Mouse (Mus musculus) MEL (cell line): ENCODE results near the gene Cfap44. TPM values are rescaled to one million over a fixed set of nuclear protein-coding genes. Genes with fewer than 3 reads are reported as not detected.

Experiments used
- DNase-seq: peaks from one replicate; pipeline ENCODE4 v3.0.0; 2011; ENCODE audit warnings: low read depth, low spot score
- H3K27ac ChIP-seq: 2 replicates; pipeline ENCODE4 v1.5.1; 2012; ENCODE audit warnings: low read depth, mild to moderate bottlenecking, control low read depth, low read length, moderate library complexity; ENCODE audit not compliant: control insufficient read depth
- H3K27me3 ChIP-seq, 2 experiments: fragments of 150-350 bp in 1 of 2; sonication (generic) in 1 of 2; 2 replicates each; pipeline ENCODE4 v1.6.1; 2012; ENCODE audit warnings: low read length in 2 of 2, mild to moderate bottlenecking in 2 of 2, improper control_type of control experiment in 1 of 2, moderate library complexity in 1 of 2; ENCODE audit not compliant: insufficient read depth in 2 of 2, control insufficient read depth in 1 of 2
- H3K36me3 ChIP-seq, 2 experiments: 2 replicates each; pipeline ENCODE4 v1.6.1; 2012 to 2014; ENCODE audit warnings: low read length in 2 of 2, improper control_type of control experiment in 1 of 2, inconsistent platforms in 1 of 2, mild to moderate bottlenecking in 1 of 2; ENCODE audit not compliant: insufficient read depth in 2 of 2, control insufficient read depth in 1 of 2
- H3K4me1 ChIP-seq, 2 experiments: fragments of 150-350 bp in 1 of 2; sonication (generic) in 1 of 2; 2 replicates each; pipeline ENCODE4 v1.6.1; 2012; ENCODE audit warnings: low read length in 2 of 2, improper control_type of control experiment in 1 of 2, mild to moderate bottlenecking in 1 of 2; ENCODE audit not compliant: insufficient read depth in 2 of 2, control insufficient read depth in 1 of 2
- H3K4me3 ChIP-seq, 2 experiments: fragments of 150-350 bp in 1 of 2; sonication (generic) in 1 of 2; 2 replicates each; pipeline ENCODE4 v1.5.1; 2012; ENCODE audit warnings: low read depth in 2 of 2, low read length in 2 of 2, mild to moderate bottlenecking in 2 of 2, moderate library complexity in 2 of 2, control low read depth in 1 of 2, improper control_type of control experiment in 1 of 2; ENCODE audit not compliant: control insufficient read depth in 1 of 2, insufficient read depth in 1 of 2
- H3K79me2 ChIP-seq: 2 replicates; pipeline ENCODE4 v1.6.1; 2012; ENCODE audit warnings: mild to moderate bottlenecking, low read length, moderate library complexity; ENCODE audit not compliant: control insufficient read depth, poor library complexity, insufficient read depth
- H3K9ac ChIP-seq: 2 replicates; pipeline ENCODE4 v1.6.1; 2012; ENCODE audit warnings: low read depth, mild to moderate bottlenecking, control low read depth, low read length, moderate library complexity; ENCODE audit not compliant: control insufficient read depth, poor library complexity, severe bottlenecking
- H3K9me3 ChIP-seq: fragments of 150-350 bp; sonication (generic); replicated peaks from 2 replicates; pipeline ENCODE4 v1.6.1; 2012; ENCODE audit warnings: mild to moderate bottlenecking, low read length, improper control_type of control experiment, moderate library complexity; ENCODE audit not compliant: insufficient read depth
- BHLHE40 ChIP-seq: IDR thresholded peaks from 2 replicates; pipeline ENCODE4 v1.6.1; 2012; ENCODE audit warnings: low read depth, mild to moderate bottlenecking, inconsistent platforms, low read length, improper control_type of control experiment, borderline replicate concordance
- CHD1 ChIP-seq: IDR thresholded peaks from 2 replicates; pipeline ENCODE4 v1.6.1; 2012; ENCODE audit warnings: low read depth, mild to moderate bottlenecking, inconsistent platforms, low read length, improper control_type of control experiment
- E2F4 ChIP-seq: IDR thresholded peaks from 2 replicates; pipeline ENCODE4 v1.6.1; 2011; ENCODE audit warnings: low read depth, low read length, improper control_type of control experiment, borderline replicate concordance
- GATA1 ChIP-seq: IDR thresholded peaks from 2 replicates; pipeline ENCODE4 v1.6.1; 2011; ENCODE audit warnings: low read depth, low read length, improper control_type of control experiment
- JUND ChIP-seq: IDR thresholded peaks from 2 replicates; pipeline ENCODE4 v1.6.1; 2011; ENCODE audit warnings: low read depth, mild to moderate bottlenecking, improper control_type of control experiment, low read length
- KAT2A ChIP-seq: conservative IDR thresholded peaks from 2 replicates; pipeline ENCODE4 v1.6.1; 2012; ENCODE audit warnings: low read depth, low read length, improper control_type of control experiment, inconsistent platforms
- MAFK ChIP-seq: IDR thresholded peaks from 2 replicates; pipeline ENCODE4 v1.6.1; 2011; ENCODE audit warnings: low read depth, mild to moderate bottlenecking, low read length, improper control_type of control experiment, borderline replicate concordance
- MAZ ChIP-seq: IDR thresholded peaks from 2 replicates; pipeline ENCODE4 v1.6.1; 2012; ENCODE audit warnings: low read depth, mild to moderate bottlenecking, inconsistent platforms, low read length, improper control_type of control experiment
- MYB ChIP-seq: IDR thresholded peaks from 2 replicates; pipeline ENCODE4 v1.6.1; 2011; ENCODE audit warnings: mild to moderate bottlenecking, low read depth, low read length, improper control_type of control experiment
- NELFE ChIP-seq: IDR thresholded peaks from 2 replicates; pipeline ENCODE4 v1.6.1; 2011; ENCODE audit warnings: low read depth, low read length, improper control_type of control experiment
- POLR2A ChIP-seq, 2 experiments: IDR thresholded peaks; 2 replicates each; pipeline ENCODE4 v1.6.1; 2011 to 2012; ENCODE audit warnings: low read length in 2 of 2, mild to moderate bottlenecking in 2 of 2, control low read depth in 1 of 2, improper control_type of control experiment in 1 of 2, low read depth in 1 of 2, moderate library complexity in 1 of 2; ENCODE audit not compliant: control insufficient read depth in 1 of 2, insufficient read depth in 1 of 2, poor library complexity in 1 of 2
- POLR2AphosphoS2 ChIP-seq: IDR thresholded peaks from 2 replicates; pipeline ENCODE4 v1.6.1; 2011; ENCODE audit warnings: low read length, improper control_type of control experiment
- RAD21 ChIP-seq: IDR thresholded peaks from 2 replicates; pipeline ENCODE4 v1.6.1; 2011; ENCODE audit warnings: mild to moderate bottlenecking, low read depth, low read length, improper control_type of control experiment
- RCOR1 ChIP-seq: IDR thresholded peaks from 2 replicates; pipeline ENCODE4 v1.6.1; 2012; ENCODE audit warnings: low read depth, mild to moderate bottlenecking, inconsistent platforms, low read length, improper control_type of control experiment
- SIN3A ChIP-seq: IDR thresholded peaks from 2 replicates; pipeline ENCODE4 v1.6.1; 2012; ENCODE audit warnings: low read length, improper control_type of control experiment, inconsistent platforms
- SMC3 ChIP-seq: IDR thresholded peaks from 2 replicates; pipeline ENCODE4 v1.6.1; 2011; ENCODE audit warnings: low read depth, low read length, improper control_type of control experiment
- TAL1 ChIP-seq: IDR thresholded peaks from 2 replicates; pipeline ENCODE4 v1.6.1; 2012; ENCODE audit warnings: mild to moderate bottlenecking, inconsistent platforms, low read length, moderate library complexity, mixed read lengths
- TBP ChIP-seq: IDR thresholded peaks from 2 replicates; pipeline ENCODE4 v1.8.0; 2011; ENCODE audit warnings: low read depth, low read length, improper control_type of control experiment
- USF1 ChIP-seq: IDR thresholded peaks from 2 replicates; pipeline ENCODE4 v1.6.1; 2014; ENCODE audit warnings: low read depth, mild to moderate bottlenecking, inconsistent platforms, low read length, improper control_type of control experiment, moderate library complexity
- ZNF384 ChIP-seq: IDR thresholded peaks from 2 replicates; pipeline ENCODE4 v1.6.1; 2012; ENCODE audit warnings: low read depth, mild to moderate bottlenecking, inconsistent platforms, low read length, improper control_type of control experiment
- polyA plus RNA-seq, 2 experiments: library from polyadenylated mRNA; stranded (reverse) in 1 of 2; unstranded in 1 of 2; fragments of >175 nt in 1 of 2; fragments of >200 nt in 1 of 2; gene quantifications; 2 replicates each; pipeline versions ENCODE4 v1.2.1 to v1.2.4; 2012; ENCODE audit warnings: low replicate concordance in 2 of 2, low read depth in 1 of 2; ENCODE audit not compliant: insufficient read length in 2 of 2, insufficient read depth in 1 of 2, missing spikeins in 1 of 2
- total RNA-seq: library from RNA; depleted of rRNA; stranded (reverse); fragments of 300-350 nt; gene quantifications from 2 replicates; pipeline ENCODE4 v1.2.3, GENCODE M21; 2012

Gene Cfap44
- total and polyA plus RNA-seq, 3 experiments: not detected

DNA sequence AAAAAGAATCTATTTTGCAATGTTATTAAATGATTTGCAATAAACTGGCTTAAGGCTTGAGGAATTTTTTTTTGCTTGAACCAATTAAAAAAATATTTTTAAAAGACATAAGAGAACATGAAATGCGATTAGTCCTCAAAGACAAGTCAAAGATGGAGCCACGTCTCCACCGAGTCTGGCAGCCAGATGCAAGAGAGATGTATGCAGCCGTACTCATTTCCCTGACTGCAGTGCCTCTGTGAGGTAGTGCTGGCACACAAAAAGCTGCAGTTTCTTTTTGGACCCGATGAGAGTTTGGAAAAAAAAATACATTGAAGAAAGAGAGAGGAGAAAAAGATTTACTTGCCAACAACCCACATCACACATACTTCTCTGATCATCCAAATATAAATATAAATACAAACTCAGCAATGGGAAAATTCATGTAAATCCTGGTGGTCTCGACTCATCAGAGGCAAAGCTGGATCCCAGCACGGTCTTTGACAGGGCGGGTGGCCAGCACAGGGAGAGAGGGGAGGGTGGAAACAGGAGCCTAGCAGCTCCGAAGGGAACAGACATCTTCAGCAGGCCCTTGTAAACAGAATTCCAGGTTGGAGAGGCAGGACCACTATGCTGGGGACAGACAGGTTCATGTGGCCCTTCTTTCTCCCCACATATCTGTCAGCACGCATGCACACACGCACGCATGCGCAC lies 116.1 kb downstream of the Cfap44 start:
- no peak for DNase-seq
- Histone ChIP-seq H3K27me3 (no peaks in the 10 kb centered on the region), H3K4me1 (no peaks in the 10 kb centered on the region), H3K9ac (no peak overlapping the region), H3K9me3 (no peaks in the 10 kb centered on the region), H3K79me2 (no peaks in the 10 kb centered on the region), H3K36me3 (no peaks in the 10 kb centered on the region), H3K27ac (no peak overlapping the region), H3K4me3 (no peak overlapping the region)
- TF ChIP-seq RAD21 (no peak), TAL1 (no peak), JUND (no peak), MAFK (no peak), TBP (no peak), POLR2A (IDR thresholded peaks at IDR 0.05; ENCODE audit: control insufficient read depth in 1 of 2, insufficient read depth in 1 of 2, low read depth in 1 of 2, low read length in 2 of 2, poor library complexity in 1 of 2) (no peak), POLR2AphosphoS2 (no peak), MYB (no peak), NELFE (no peak)
- TF ChIP-seq, all 39 proteins: peak for 0

DNA sequence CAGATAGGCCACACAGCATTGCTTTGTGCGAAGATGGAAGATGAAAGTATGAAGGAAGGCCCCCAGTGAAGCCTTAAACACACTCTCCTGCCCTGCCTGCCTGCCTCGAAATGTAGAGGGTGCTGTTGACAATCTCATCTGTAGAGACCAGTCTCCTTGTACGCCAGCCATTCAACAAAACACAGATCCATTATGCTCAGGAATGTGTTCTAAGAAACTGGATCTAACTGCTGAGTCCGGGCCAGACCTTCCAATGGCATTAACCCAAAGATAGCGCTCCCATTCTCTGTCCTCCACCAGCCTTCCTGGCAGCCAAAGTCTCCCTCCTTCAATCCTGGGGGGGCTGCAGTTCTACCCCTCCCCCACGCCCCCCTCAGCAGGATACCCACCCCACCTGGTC lies 121.9 kb downstream of the Cfap44 start:
- DNase-seq: no peak
- no peaks in the 10 kb centered on the region for H3K4me1 ChIP-seq
- TF ChIP-seq SMC3 (no peak), USF1 (no peak), MAZ (no peak), CHD1 (no peak), KAT2A (no peak), ZNF384 (no peak), E2F4 (no peak), TBP (no peak)
- TF ChIP-seq, all 39 proteins: peak for 0
- Histone ChIP-seq H3K9ac (no peak overlapping the region), H3K79me2 (no peaks in the 10 kb centered on the region), H3K36me3 (no peaks in the 10 kb centered on the region), H3K4me3 (no peak overlapping the region), H3K27me3 (no peaks in the 10 kb centered on the region), H3K9me3 (no peaks in the 10 kb centered on the region), H3K27ac (no peak overlapping the region)

GRCm38 (mm10) chr16:44523595-44523994 lies 129.0 kb downstream of the Cfap44 start:
- no peaks in the 10 kb centered on the region for H3K27me3 ChIP-seq
- DNase-seq: no peak
- no peak overlapping the region for H3K27ac ChIP-seq
- no peaks in the 10 kb centered on the region for H3K9me3 ChIP-seq
- TF ChIP-seq SIN3A (no peak), GATA1 (no peak), BHLHE40 (no peak), RCOR1 (no peak), MAZ (no peak), E2F4 (no peak)
- H3K4me3 ChIP-seq: no peak overlapping the region
- H3K4me1 ChIP-seq: no peaks in the 10 kb centered on the region
- H3K9ac ChIP-seq: no peak overlapping the region
- no peaks in the 10 kb centered on the region for H3K79me2 ChIP-seq
- H3K36me3 ChIP-seq: no peaks in the 10 kb centered on the region
